Mouse (Mus musculus) brain, embryonic 18.5 days (tissue): ENCODE results near the gene Krtap29-1.

Source experiments
- DNase-seq: peaks from one replicate; pipeline ENCODE4 v3.0.0-alpha.2; 2012; ENCODE audit warnings: low read depth, low spot score

The Krtap29-1 gene

GRCm38 (mm10) chr11:99978953-99979352, at the start of gene Krtap29-1:
TSS of gene Krtap29-1 (minus strand) at chr11:99979053.
- no peak for DNase-seq

- DNase-seq, result no peak
Measured at GRCm38 (mm10) chr11:100021438-100021837, 42.6 kb upstream of the Krtap29-1 start.

- DNase-seq, result no peak
Measured at GRCm38 (mm10) chr11:100019466-100019865, 40.6 kb upstream of the Krtap29-1 start.

GRCm38 (mm10) chr11:100016112-100016511, 37.3 kb upstream of the Krtap29-1 start, which contains the start of gene Krt33a:
TSS of gene Krt33a (minus strand) at chr11:100016212.
- no peak for DNase-seq

GRCm38 (mm10) chr11:100013691-100014171, 34.9 kb upstream of the Krtap29-1 start:
- DNase-seq, result no peak

- DNase-seq, result no peak
Measured at GRCm38 (mm10) chr11:100010682-100011081, 31.8 kb upstream of the Krtap29-1 start.

GRCm38 (mm10) chr11:100008336-100008735, 29.5 kb upstream of the Krtap29-1 start:
- DNase-seq, result no peak

- DNase-seq, result no peak
Measured at GRCm38 (mm10) chr11:100006624-100007023, 27.8 kb upstream of the Krtap29-1 start.

- no peak for DNase-seq
Measured at GRCm38 (mm10) chr11:100005905-100006304, 27.1 kb upstream of the Krtap29-1 start.

- no peak for DNase-seq
Measured at GRCm38 (mm10) chr11:100004846-100005245, 26.0 kb upstream of the Krtap29-1 start.

GRCm38 (mm10) chr11:99999091-99999490, 20.2 kb upstream of the Krtap29-1 start:
- DNase-seq, result no peak

GRCm38 (mm10) chr11:99994384-99994661, 15.5 kb upstream of the Krtap29-1 start:
- DNase-seq, result no peak

GRCm38 (mm10) chr11:99993620-99994383, 14.9 kb upstream of the Krtap29-1 start, which contains the start of gene Krtap17-1:
TSS of gene Krtap17-1 (minus strand) at chr11:99993994.
- DNase-seq, result no peak

GRCm38 (mm10) chr11:99990571-99990970, 11.7 kb upstream of the Krtap29-1 start:
- DNase-seq, result no peak

GRCm38 (mm10) chr11:99989881-99990405, 11.1 kb upstream of the Krtap29-1 start:
- no peak for DNase-seq

- DNase-seq, result no peak
Measured at GRCm38 (mm10) chr11:99988530-99988929, 9.7 kb upstream of the Krtap29-1 start.

GRCm38 (mm10) chr11:99986180-99986647, 7.4 kb upstream of the Krtap29-1 start, which contains the start of gene Krtap16-1:
TSS of gene Krtap16-1 (minus strand) at chr11:99986597.
- DNase-seq, result no peak

GRCm38 (mm10) chr11:99985291-99986092, 6.6 kb upstream of the Krtap29-1 start:
- DNase-seq, result no peak

GRCm38 (mm10) chr11:99983442-99983841, 4.6 kb upstream of the Krtap29-1 start:
- DNase-seq, result no peak

GRCm38 (mm10) chr11:99982731-99983130, 3.9 kb upstream of the Krtap29-1 start:
- DNase-seq, result no peak

GRCm38 (mm10) chr11:99965961-99966360, 12.9 kb downstream of the Krtap29-1 start:
- no peak for DNase-seq

GRCm38 (mm10) chr11:99964213-99964612, 14.6 kb downstream of the Krtap29-1 start:
- no peak for DNase-seq
